Mouse (Mus musculus) heart, postnatal 0 days (tissue): ENCODE measurements around the gene Fam49a.

Experiments used
- CTCF ChIP-seq: IDR thresholded peaks from 2 replicates; pipeline ENCODE4 v1.5.1; 2016; ENCODE audit warnings: antibody characterized with exemption, control low read depth, low read depth
- EP300 ChIP-seq: IDR thresholded peaks from 2 replicates; pipeline ENCODE4 v1.6.1; 2016; ENCODE audit warnings: antibody characterized with exemption, low read depth

GRCm38 (mm10) chr12:12266552-12266951, 4.6 kb downstream of the Fam49a start:
- TF ChIP-seq CTCF (no peak), EP300 (no peak)
